9 mouse cellular contexts compared by ENCODE assay signal in the genomic region with DNA sequence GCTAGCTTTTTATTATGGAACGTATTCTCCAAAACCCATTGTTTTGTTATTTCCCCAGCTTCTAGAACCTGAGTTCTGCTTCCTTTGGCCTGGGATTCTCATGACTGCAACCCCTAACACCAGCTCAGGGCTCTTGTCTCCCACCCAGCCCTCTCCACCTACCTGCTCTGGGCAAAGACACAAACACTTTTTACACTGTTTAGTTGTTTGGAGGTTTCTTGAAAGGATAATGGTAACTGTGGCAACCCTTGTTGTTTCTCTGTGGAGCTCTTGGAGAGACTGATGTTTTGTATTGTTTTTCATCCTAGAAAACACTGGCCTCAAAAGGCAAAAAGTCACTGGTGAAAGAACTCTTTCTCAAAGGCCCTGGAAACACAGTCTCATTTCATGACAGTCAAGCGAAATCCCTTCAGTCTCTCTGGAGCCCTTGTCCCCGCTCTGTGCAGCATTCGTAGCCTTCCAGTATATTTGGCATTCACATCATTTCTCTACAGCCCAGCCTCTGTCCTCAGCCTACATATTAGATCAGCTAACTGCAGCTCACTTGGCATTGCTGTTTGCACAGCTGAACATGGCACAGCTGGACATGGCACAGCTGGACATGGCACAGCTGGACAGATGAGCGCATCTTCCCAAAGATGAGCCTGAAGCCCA. TPM values are rescaled to one million over a fixed set of nuclear protein-coding genes. Genes with fewer than 3 reads are reported as not detected.
DNase-seq lines count a peak whose midpoint lies in the region; ATAC-seq and TF ChIP-seq lines count a peak whose summit lies in the region.
"Not testable (repeated sequence)": the region's sequence is repeated elsewhere in the genome, so short reads cannot be mapped to it uniquely, and the experiment has no call there.
"Had no signal": no experiment of that assay in that cellular context is flagged by ENCODE, and none has a peak within 500 bp of the region (broad histone marks: within the 10 kb centered on the region; RNA-seq: fewer than 3 reads in every experiment).

No protein-coding gene starts in this region.

- not testable (repeated sequence) for TF ChIP-seq CTCF in hindbrain, postnatal 0 days (IDR thresholded peaks at IDR 0.05; ENCODE audit: low read depth); midbrain, postnatal 0 days (IDR thresholded peaks at IDR 0.05)

- not testable (repeated sequence) for H3K36me3 ChIP-seq in hindbrain, embryonic 13.5 days; hindbrain, embryonic 14.5 days (replicated peaks; ENCODE audit: control insufficient read depth, insufficient read depth); hindbrain, embryonic 15.5 days; hindbrain, embryonic 16.5 days (ENCODE audit: control insufficient read depth, insufficient read depth, low read length); hindbrain, postnatal 0 days (ENCODE audit: insufficient read depth, low read length); limb, embryonic 10.5 days; midbrain, postnatal 0 days (ENCODE audit: insufficient read depth, low read length)

- ATAC-seq in hindbrain, embryonic 13.5 days (ENCODE audit: low FRiP score) = peak; percentile 54
- ATAC-seq in hindbrain, embryonic 14.5 days (ENCODE audit: low FRiP score) = peak; percentile 60; the same call in 1 of the 2 replicates
- ATAC-seq in hindbrain, embryonic 15.5 days (ENCODE audit: low FRiP score, low read depth) = peak; percentile 56; the same call in 1 of the 2 replicates
- peak; percentile 87 for ATAC-seq in hindbrain, embryonic 16.5 days
- peak; percentile 89 for ATAC-seq in hindbrain, postnatal 0 days
- 0 out of 2 replicates have a peak, but pooled peaks have one; percentile 34 for ATAC-seq in midbrain, postnatal 0 days (ENCODE audit: low FRiP score)

- WGBS in hindbrain, embryonic 13.5 days = 59% methylated on average over 4 of the region's 5 CpGs
- 72% methylated on average over 3 of the region's 5 CpGs for WGBS in hindbrain, embryonic 14.5 days
- 43% methylated on average over 5 of the region's 5 CpGs for WGBS in hindbrain, embryonic 15.5 days
- 70% methylated on average over 3 of the region's 5 CpGs for WGBS in hindbrain, embryonic 16.5 days
- WGBS in hindbrain, postnatal 0 days = 60% methylated on average over 3 of the region's 5 CpGs
- 94% methylated on average over 5 of the region's 5 CpGs for WGBS in limb, embryonic 10.5 days
- WGBS in midbrain, postnatal 0 days = 89% methylated on average over 3 of the region's 5 CpGs

- H3K27me3 ChIP-seq in hindbrain, embryonic 13.5 days; hindbrain, embryonic 14.5 days (ENCODE audit: control insufficient read depth, insufficient read depth, low read length); hindbrain, embryonic 15.5 days; hindbrain, embryonic 16.5 days (replicated peaks; ENCODE audit: control insufficient read depth, insufficient read depth, low read length); hindbrain, postnatal 0 days (ENCODE audit: insufficient read depth, low read length); limb, embryonic 10.5 days (ENCODE audit: low read depth, poor library complexity, severe bottlenecking); midbrain, postnatal 0 days (ENCODE audit: insufficient read depth, low read length): not testable (repeated sequence)

- H3K4me2 ChIP-seq in hindbrain, embryonic 13.5 days; hindbrain, embryonic 14.5 days (replicated peaks); hindbrain, embryonic 15.5 days; hindbrain, embryonic 16.5 days (ENCODE audit: low read length); hindbrain, postnatal 0 days (ENCODE audit: low read depth, low read length); midbrain, postnatal 0 days (ENCODE audit: low read depth, low read length, poor library complexity, severe bottlenecking): not testable (repeated sequence)

- not testable (repeated sequence) for H3K9me3 ChIP-seq in hindbrain, embryonic 13.5 days; hindbrain, embryonic 14.5 days (ENCODE audit: control insufficient read depth, low read length); hindbrain, embryonic 15.5 days; hindbrain, embryonic 16.5 days (ENCODE audit: control insufficient read depth, low read length); hindbrain, postnatal 0 days (ENCODE audit: low read length); limb, embryonic 10.5 days (replicated peaks); midbrain, postnatal 0 days (ENCODE audit: low read length)

- H3K4me1 ChIP-seq in hindbrain, embryonic 13.5 days (replicated peaks); hindbrain, embryonic 14.5 days (replicated peaks; ENCODE audit: control insufficient read depth, insufficient read depth, low read length); hindbrain, embryonic 15.5 days (replicated peaks); hindbrain, embryonic 16.5 days (ENCODE audit: control insufficient read depth, insufficient read depth, low read depth, low read length); hindbrain, postnatal 0 days (ENCODE audit: insufficient read depth, low read length); limb, embryonic 10.5 days; midbrain, postnatal 0 days (ENCODE audit: insufficient read depth, low read length): not testable (repeated sequence)

- peak; percentile 29 for DNase-seq in brain, adult 2 months (ENCODE audit: low read depth, low spot score)
- DNase-seq in hindbrain, embryonic 14.5 days (ENCODE audit: low spot score); hindbrain, postnatal 0 days (ENCODE audit: low spot score); midbrain, postnatal 0 days (ENCODE audit: low spot score): not testable (repeated sequence)
- peak; percentile 21 for DNase-seq in limb, embryonic 10.5 days (ENCODE audit: low spot score)

- H3K27ac ChIP-seq in hindbrain, embryonic 13.5 days; hindbrain, embryonic 14.5 days; hindbrain, embryonic 15.5 days (replicated peaks); hindbrain, embryonic 16.5 days (ENCODE audit: low read depth, low read length); hindbrain, postnatal 0 days; limb, embryonic 10.5 days; midbrain, postnatal 0 days (ENCODE audit: low read depth, low read length): not testable (repeated sequence)

- H3K4me3 ChIP-seq in hindbrain, embryonic 13.5 days; hindbrain, embryonic 14.5 days (replicated peaks; ENCODE audit: low read length); hindbrain, embryonic 15.5 days; hindbrain, embryonic 16.5 days (ENCODE audit: low read length); hindbrain, postnatal 0 days (ENCODE audit: low read length); limb, embryonic 10.5 days; midbrain, postnatal 0 days (ENCODE audit: low read depth, low read length): not testable (repeated sequence)

- H3K9ac ChIP-seq in hindbrain, embryonic 13.5 days; hindbrain, embryonic 14.5 days; hindbrain, embryonic 15.5 days; hindbrain, embryonic 16.5 days (ENCODE audit: low read depth, low read length); hindbrain, postnatal 0 days (replicated peaks; ENCODE audit: low read length); midbrain, postnatal 0 days (replicated peaks; ENCODE audit: low read length, poor library complexity, severe bottlenecking): not testable (repeated sequence)

RNA-seq across cellular contexts. Expression of a gene that starts 32.6 kb away (rescaled TPM):
- 2.9 and 3.6 TPM in 2 replicates for polyA plus RNA-seq in hindbrain, embryonic 13.5 days (2015; fragmentation: Nextera tagmentation; extraction: Ambion mirVana)
- polyA plus RNA-seq in hindbrain, embryonic 14.5 days (2014; fragmentation: Nextera tagmentation; extraction: Ambion mirVana) = 2.4 and 2.5 TPM in 2 replicates
- polyA plus RNA-seq in hindbrain, embryonic 15.5 days (2015; fragmentation: Nextera tagmentation; extraction: Ambion mirVana) = 1.9 and 3.1 TPM in 2 replicates
- polyA plus RNA-seq in hindbrain, embryonic 16.5 days (2015; fragmentation: Nextera tagmentation; extraction: Ambion mirVana) = 2.1 and 2.2 TPM in 2 replicates
- total RNA-seq in hindbrain, postnatal 0 days (2014; rRNA removed) = 0.84 TPM in 1 of 2 replicates, not detected in the other
- polyA plus RNA-seq in hindbrain, postnatal 0 days (2015; fragmentation: Nextera tagmentation; extraction: Ambion mirVana) = 1.3 and 1.6 TPM in 2 replicates
- 2.6 and 3.4 TPM in 2 replicates for polyA plus RNA-seq in limb, embryonic 10.5 days (2016; fragmentation: Nextera tagmentation; extraction: Ambion mirVana)
- total RNA-seq in midbrain, postnatal 0 days (2014; rRNA removed) = 0.99 and 1.2 TPM in 2 replicates
- polyA plus RNA-seq in midbrain, postnatal 0 days (2015; fragmentation: Nextera tagmentation; extraction: Ambion mirVana) = 0.89 and 1.3 TPM in 2 replicates
- polyA plus RNA-seq: adrenal gland, adult 2 months had no signal

RNA-seq across cellular contexts. Expression of a gene that starts 55.0 kb away (rescaled TPM):
- 125 and 131 TPM in 2 replicates for polyA plus RNA-seq in hindbrain, embryonic 13.5 days (2015; fragmentation: Nextera tagmentation; extraction: Ambion mirVana)
- 180 and 206 TPM in 2 replicates for polyA plus RNA-seq in hindbrain, embryonic 14.5 days (2014; fragmentation: Nextera tagmentation; extraction: Ambion mirVana)
- 135 and 140 TPM in 2 replicates for polyA plus RNA-seq in hindbrain, embryonic 15.5 days (2015; fragmentation: Nextera tagmentation; extraction: Ambion mirVana)
- 144 and 145 TPM in 2 replicates for polyA plus RNA-seq in hindbrain, embryonic 16.5 days (2015; fragmentation: Nextera tagmentation; extraction: Ambion mirVana)
- 156 and 221 TPM in 2 replicates for total RNA-seq in hindbrain, postnatal 0 days (2014; rRNA removed)
- 100 and 104 TPM in 2 replicates for polyA plus RNA-seq in hindbrain, postnatal 0 days (2015; fragmentation: Nextera tagmentation; extraction: Ambion mirVana)
- polyA plus RNA-seq in limb, embryonic 10.5 days (2016; fragmentation: Nextera tagmentation; extraction: Ambion mirVana) = 93.3 and 103 TPM in 2 replicates
- total RNA-seq in midbrain, postnatal 0 days (2014; rRNA removed) = 224 and 232 TPM in 2 replicates
- 98.7 and 102 TPM in 2 replicates for polyA plus RNA-seq in midbrain, postnatal 0 days (2015; fragmentation: Nextera tagmentation; extraction: Ambion mirVana)

Comparison
In these comparisons a context has a peak if more than half of its experiments do, and no peak if none do; other contexts are left out.
1. ATAC-seq: peak in every context shown above with its lines; median percentile 89 in hindbrain, postnatal 0 days; 87 in hindbrain, embryonic 16.5 days; 60 in hindbrain, embryonic 14.5 days; 56 in hindbrain, embryonic 15.5 days; 54 in hindbrain, embryonic 13.5 days; 34 in midbrain, postnatal 0 days.